Mouse (Mus musculus) gonadal fat pad, adult 2 months (tissue): ENCODE measurements around the gene Nemp2. TPM values are rescaled to one million over a fixed set of nuclear protein-coding genes. Genes with fewer than 3 reads are reported as not detected.
A peak's percentile ranks its signal among the peaks of the same experiment; 100 is the strongest.

Experiments used
- DNase-seq: peaks from one replicate; pipeline ENCODE4 v3.0.0-alpha.2; 2012; ENCODE audit warnings: low read depth
- polyA plus RNA-seq: library from polyadenylated mRNA; depleted of rRNA; stranded (reverse); fragments of >200 nt; gene quantifications from 2 replicates; pipeline ENCODE4 v1.2.3, GENCODE M21; 2012; rRNA removed

Nemp2 gene
- polyA plus RNA-seq = 4.0 and 6.4 TPM in 2 replicates

- DNase-seq = no peak
These were observed at the start of gene Nemp2 for GRCm38 (mm10) chr1:52630248-52630936. Nemp2 (plus strand) TSS chr1:52630703.

GRCm38 (mm10) chr1:52581744-52582143 is 48.8 kb upstream of the Nemp2 start:
- no peak for DNase-seq

GRCm38 (mm10) chr1:52582866-52583265 is 47.6 kb upstream of the Nemp2 start:
- no peak for DNase-seq

- no peak for DNase-seq
These were observed 33.4 kb upstream of the Nemp2 start for GRCm38 (mm10) chr1:52596982-52597646.

GRCm38 (mm10) chr1:52597761-52598160 is 32.7 kb upstream of the Nemp2 start:
- DNase-seq = no peak

GRCm38 (mm10) chr1:52598361-52598760 is 32.1 kb upstream of the Nemp2 start:
- DNase-seq = no peak

- DNase-seq = no peak
These were observed 29.0 kb upstream of the Nemp2 start for GRCm38 (mm10) chr1:52601496-52601895.

- no peak for DNase-seq
These were observed 22.8 kb upstream of the Nemp2 start for GRCm38 (mm10) chr1:52607700-52608099.

- DNase-seq = no peak
These were observed 22.0 kb upstream of the Nemp2 start for GRCm38 (mm10) chr1:52608486-52608885.

GRCm38 (mm10) chr1:52618217-52618616 is 12.3 kb upstream of the Nemp2 start:
- DNase-seq = no peak

- DNase-seq = no peak
These were observed 10.1 kb upstream of the Nemp2 start for GRCm38 (mm10) chr1:52620442-52620841.

GRCm38 (mm10) chr1:52630937-52631299 is 415 bp downstream of the Nemp2 start:
- DNase-seq = no peak

GRCm38 (mm10) chr1:52631570-52631969 is 1.1 kb downstream of the Nemp2 start:
- no peak for DNase-seq

- DNase-seq = peak; percentile 88
These were observed 3.7 kb downstream of the Nemp2 start for GRCm38 (mm10) chr1:52634251-52634650.

- no peak for DNase-seq
These were observed 5.4 kb downstream of the Nemp2 start for GRCm38 (mm10) chr1:52635932-52636331.

- no peak for DNase-seq
These were observed 7.6 kb downstream of the Nemp2 start for GRCm38 (mm10) chr1:52638101-52638500.

- no peak for DNase-seq
These were observed 8.6 kb downstream of the Nemp2 start for GRCm38 (mm10) chr1:52639090-52639489.

GRCm38 (mm10) chr1:52640266-52640665 is 9.8 kb downstream of the Nemp2 start:
- DNase-seq = no peak

- DNase-seq = no peak
These were observed 10.2 kb downstream of the Nemp2 start for GRCm38 (mm10) chr1:52640736-52641135.

GRCm38 (mm10) chr1:52648153-52649027 is 17.9 kb downstream of the Nemp2 start:
- DNase-seq = no peak

GRCm38 (mm10) chr1:52650066-52650465 is 19.6 kb downstream of the Nemp2 start:
- no peak for DNase-seq

- no peak for DNase-seq
These were observed 22.2 kb downstream of the Nemp2 start for GRCm38 (mm10) chr1:52652601-52653253.
